Mouse (Mus musculus) hindbrain, embryonic 15.5 days (tissue): ENCODE results near the gene Npnt. TPM values are rescaled to one million over a fixed set of nuclear protein-coding genes. Genes with fewer than 3 reads are reported as not detected.
A peak's percentile ranks its signal among the peaks of the same experiment; 100 is the strongest.

Experiments
- ATAC-seq: fragments of 200-750 bp; cut with Nextera tagmentation; 2 replicates; pipeline ENCODE4 v1.8.0; 2017; ENCODE audit warnings: low read depth, moderate number of reproducible peaks, moderate TSS enrichment; ENCODE audit not compliant: low FRiP score
- H3K27ac ChIP-seq: fragments of 300-500 bp; sonication (generic); replicated peaks from 2 replicates; pipeline ENCODE4 v1.5.1; 2015; ENCODE audit warnings: mild to moderate bottlenecking, inconsistent platforms
- H3K27me3 ChIP-seq: fragments of 300-500 bp; sonication (generic); 2 replicates; pipeline ENCODE4 v1.6.1; 2015; ENCODE audit warnings: control low read depth, inconsistent platforms
- H3K36me3 ChIP-seq: fragments of 300-500 bp; sonication (generic); 2 replicates; pipeline ENCODE4 v1.6.1; 2015; ENCODE audit warnings: control low read depth, inconsistent platforms
- H3K4me1 ChIP-seq: fragments of 300-500 bp; sonication (generic); replicated peaks from 2 replicates; pipeline ENCODE4 v1.6.1; 2015; ENCODE audit warnings: control low read depth, inconsistent platforms
- H3K4me2 ChIP-seq: fragments of 300-500 bp; sonication (generic); 2 replicates; pipeline ENCODE4 v1.6.1; 2015; ENCODE audit warnings: moderate library complexity, mild to moderate bottlenecking, inconsistent platforms
- H3K4me3 ChIP-seq: fragments of 300-500 bp; sonication (generic); 2 replicates; pipeline ENCODE4 v1.5.1; 2015; ENCODE audit warnings: mild to moderate bottlenecking, inconsistent platforms
- H3K9ac ChIP-seq: fragments of 300-500 bp; sonication (generic); 2 replicates; pipeline ENCODE4 v1.6.1; 2015; ENCODE audit warnings: inconsistent platforms
- H3K9me3 ChIP-seq: fragments of 300-500 bp; sonication (generic); 2 replicates; pipeline ENCODE4 v1.6.1; 2016; ENCODE audit warnings: control low read depth, inconsistent platforms
- whole genome bisulfite sequencing: fragments of 180-500 bp; shearing (Covaris S2); methylation state at CpG from one replicate; pipeline ENCODE4 v1.1.7; 2015; 5-methylcytosine and 5-hydroxymethylcytosine counted together
- polyA plus RNA-seq: library from polyadenylated mRNA; unstranded; fragments of >200 nt; fragmentation: Nextera tagmentation; extraction: Ambion mirVana; gene quantifications from 2 replicates; pipeline ENCODE4 v1.2.1, GENCODE M21; 2015

Npnt gene
- 24.4 and 28.4 TPM in 2 replicates for polyA plus RNA-seq

- peak; percentile 82 for ATAC-seq
- WGBS, result under 1% methylated on average over 76 of the region's 82 CpGs
- peaks cover 8% of the 10 kb centered on the region; the same call in 1 of the 2 replicates for H3K27me3 ChIP-seq
- peak within 1 kb of the TSS; percentile 91 for H3K4me2 ChIP-seq
- H3K9me3 ChIP-seq, result no peaks in the 10 kb centered on the region
- H3K4me3 ChIP-seq, result peak within 1 kb of the TSS; percentile 80
- H3K36me3 ChIP-seq, result no peaks in the 10 kb centered on the region
- H3K9ac ChIP-seq, result peak within 1 kb of the TSS; percentile 59
- no peak within 1 kb of the TSS for H3K27ac ChIP-seq
- peaks cover 21% of the 10 kb centered on the region for H3K4me1 ChIP-seq
Observed at GRCm38 (mm10) chr3:132949791-132950528, at the start of gene Npnt. Gene Npnt, minus strand, starts transcription at chr3:132950291.

GRCm38 (mm10) chr3:132996299-132996698, 46.2 kb upstream of the Npnt start:
- WGBS, result 53% methylated on average over 9 of the region's 9 CpGs
- H3K9ac ChIP-seq, result no peak overlapping the region
- H3K27me3 ChIP-seq, result no peaks in the 10 kb centered on the region
- H3K4me1 ChIP-seq, result no peaks in the 10 kb centered on the region
- H3K9me3 ChIP-seq, result no peaks in the 10 kb centered on the region
- H3K36me3 ChIP-seq, result no peaks in the 10 kb centered on the region
- H3K4me2 ChIP-seq, result no peak overlapping the region
- peak; percentile 42; the same call in 1 of the 2 replicates for ATAC-seq
- H3K4me3 ChIP-seq, result no peak overlapping the region
- no peak overlapping the region for H3K27ac ChIP-seq

GRCm38 (mm10) chr3:132995904-132996267, 45.8 kb upstream of the Npnt start:
- ATAC-seq, result no peak
- Histone ChIP-seq H3K9me3 (no peaks in the 10 kb centered on the region), H3K4me1 (no peaks in the 10 kb centered on the region), H3K27ac (no peak overlapping the region), H3K27me3 (no peaks in the 10 kb centered on the region), H3K4me2 (no peak overlapping the region), H3K9ac (no peak overlapping the region), H3K36me3 (no peaks in the 10 kb centered on the region), H3K4me3 (no peak overlapping the region)
- WGBS, result 94% methylated on average over 3 of the region's 3 CpGs

GRCm38 (mm10) chr3:132995172-132995903, 45.2 kb upstream of the Npnt start:
- no peaks in the 10 kb centered on the region for H3K9me3 ChIP-seq
- no peak for ATAC-seq
- no peaks in the 10 kb centered on the region for H3K27me3 ChIP-seq
- no peaks in the 10 kb centered on the region for H3K36me3 ChIP-seq
- no peak overlapping the region for H3K27ac ChIP-seq
- 79% methylated on average over 7 of the region's 7 CpGs for WGBS
- no peak overlapping the region for H3K9ac ChIP-seq
- H3K4me2 ChIP-seq, result no peak overlapping the region
- no peak overlapping the region for H3K4me3 ChIP-seq
- H3K4me1 ChIP-seq, result no peaks in the 10 kb centered on the region

- 86% methylated on average over 5 of the region's 5 CpGs for WGBS
- H3K4me1 ChIP-seq, result 0 out of 2 replicates have a peak, but pooled peaks cover 4% of the 10 kb centered on the region
- ATAC-seq, result no peak
- no peaks in the 10 kb centered on the region for H3K27me3 ChIP-seq
- H3K4me2 ChIP-seq, result no peak overlapping the region
- H3K27ac ChIP-seq, result no peak overlapping the region
- no peaks in the 10 kb centered on the region for H3K36me3 ChIP-seq
- H3K9ac ChIP-seq, result no peak overlapping the region
- no peaks in the 10 kb centered on the region for H3K9me3 ChIP-seq
- no peak overlapping the region for H3K4me3 ChIP-seq
Observed at GRCm38 (mm10) chr3:132986188-132986587, 36.1 kb upstream of the Npnt start.

- ATAC-seq, result no peak
- H3K27me3 ChIP-seq, result no peaks in the 10 kb centered on the region
- H3K4me2 ChIP-seq, result no peak overlapping the region
- no peak overlapping the region for H3K9ac ChIP-seq
- H3K9me3 ChIP-seq, result no peaks in the 10 kb centered on the region
- no peaks in the 10 kb centered on the region for H3K36me3 ChIP-seq
- H3K4me1 ChIP-seq, result 0 out of 2 replicates have a peak, but pooled peaks cover 4% of the 10 kb centered on the region
- no peak overlapping the region for H3K4me3 ChIP-seq
- no peak overlapping the region for H3K27ac ChIP-seq
- WGBS, result 53% methylated on average over 4 of the region's 4 CpGs
Observed at GRCm38 (mm10) chr3:132983845-132984485, 33.9 kb upstream of the Npnt start.

- 87% methylated on average over 2 of the region's 2 CpGs for WGBS
Observed at GRCm38 (mm10) chr3:132981968-132982367, 31.9 kb upstream of the Npnt start.

GRCm38 (mm10) chr3:132979781-132980461, 29.8 kb upstream of the Npnt start:
- H3K36me3 ChIP-seq, result no peaks in the 10 kb centered on the region
- WGBS, result 95% methylated on average over 12 of the region's 12 CpGs

More at GRCm38 (mm10) chr3:132981968-132982367, 31.9 kb upstream of the Npnt start:
- no peaks in the 10 kb centered on the region for H3K36me3 ChIP-seq
- no peak overlapping the region for H3K4me3 ChIP-seq
- no peak overlapping the region for H3K9ac ChIP-seq
- no peaks in the 10 kb centered on the region for H3K9me3 ChIP-seq
- H3K4me2 ChIP-seq, result no peak overlapping the region
- H3K4me1 ChIP-seq, result 0 out of 2 replicates have a peak, but pooled peaks cover 4% of the 10 kb centered on the region
- no peaks in the 10 kb centered on the region for H3K27me3 ChIP-seq
- H3K27ac ChIP-seq, result no peak overlapping the region
- no peak for ATAC-seq

GRCm38 (mm10) chr3:132966255-132966654, 16.2 kb upstream of the Npnt start:
- Histone ChIP-seq H3K9me3 (no peaks in the 10 kb centered on the region), H3K4me2 (no peak overlapping the region), H3K4me3 (no peak overlapping the region), H3K27ac (no peak overlapping the region), H3K4me1 (no peaks in the 10 kb centered on the region), H3K36me3 (no peaks in the 10 kb centered on the region), H3K9ac (no peak overlapping the region), H3K27me3 (no peaks in the 10 kb centered on the region)
- 78% methylated on average over 5 of the region's 5 CpGs for WGBS
- ATAC-seq, result no peak

More at GRCm38 (mm10) chr3:132979781-132980461, 29.8 kb upstream of the Npnt start:
- Histone ChIP-seq H3K4me2 (no peak overlapping the region), H3K4me3 (no peak overlapping the region), H3K9me3 (no peaks in the 10 kb centered on the region), H3K4me1 (0 out of 2 replicates have a peak, but pooled peaks cover 4% of the 10 kb centered on the region), H3K27me3 (no peaks in the 10 kb centered on the region), H3K9ac (no peak overlapping the region), H3K27ac (no peak overlapping the region)
- ATAC-seq, result no peak

- H3K4me1 ChIP-seq, result no peaks in the 10 kb centered on the region
- no peak overlapping the region for H3K27ac ChIP-seq
- no peak overlapping the region for H3K4me3 ChIP-seq
- no peaks in the 10 kb centered on the region for H3K27me3 ChIP-seq
- 75% methylated on average over 9 of the region's 9 CpGs for WGBS
- no peak for ATAC-seq
- H3K9me3 ChIP-seq, result no peaks in the 10 kb centered on the region
- no peaks in the 10 kb centered on the region for H3K36me3 ChIP-seq
- no peak overlapping the region for H3K9ac ChIP-seq
- H3K4me2 ChIP-seq, result no peak overlapping the region
Observed at GRCm38 (mm10) chr3:132964715-132965507, 14.8 kb upstream of the Npnt start.
